Mouse (Mus musculus) lung, embryonic 14.5 days (tissue): ENCODE data around the gene Sel1l2. TPM values are rescaled to one million over a fixed set of nuclear protein-coding genes. Genes with fewer than 3 reads are reported as not detected.

ENCODE experiments used
- ATAC-seq: fragments of 200-750 bp; cut with Nextera tagmentation; 2 replicates; pipeline ENCODE4 v1.8.0; 2017; ENCODE audit warnings: mild to moderate bottlenecking, moderate TSS enrichment, moderate library complexity; ENCODE audit not compliant: insufficient read depth
- DNase-seq: peaks from one replicate; pipeline ENCODE4 v3.0.0-alpha.2; 2015
- H3K27ac ChIP-seq: fragments of 300-500 bp; sonication (generic); 2 replicates; pipeline ENCODE4 v1.5.1; 2014; ENCODE audit warnings: low read depth, mild to moderate bottlenecking, moderate library complexity
- H3K27me3 ChIP-seq: fragments of 300-500 bp; sonication (generic); 2 replicates; pipeline ENCODE4 v1.6.1; 2014; ENCODE audit warnings: low read length, control low read depth; ENCODE audit not compliant: insufficient read depth
- H3K36me3 ChIP-seq: fragments of 300-500 bp; sonication (generic); 2 replicates; pipeline ENCODE4 v1.6.1; 2014; ENCODE audit warnings: control low read depth; ENCODE audit not compliant: insufficient read depth
- H3K4me1 ChIP-seq: fragments of 300-500 bp; sonication (generic); 2 replicates; pipeline ENCODE4 v1.6.1; 2014; ENCODE audit warnings: antibody characterized with exemption, control low read depth; ENCODE audit not compliant: insufficient read depth
- H3K4me2 ChIP-seq: fragments of 300-500 bp; sonication (generic); 2 replicates; pipeline ENCODE4 v1.6.1; 2014; ENCODE audit warnings: mild to moderate bottlenecking
- H3K4me3 ChIP-seq: fragments of 300-500 bp; sonication (generic); 2 replicates; pipeline ENCODE4 v1.5.1; 2014; ENCODE audit warnings: low read depth, low read length
- H3K9ac ChIP-seq: fragments of 300-500 bp; sonication (generic); 2 replicates; pipeline ENCODE4 v1.6.1; 2014
- H3K9me3 ChIP-seq: fragments of 300-500 bp; sonication (generic); 2 replicates; pipeline ENCODE4 v1.6.1; 2016; ENCODE audit warnings: low read depth, low read length, control low read depth
- CTCF ChIP-seq: IDR thresholded peaks from 2 replicates; pipeline ENCODE4 v1.5.1; 2016; ENCODE audit warnings: antibody characterized with exemption, low read depth
- whole genome bisulfite sequencing: fragments of 180-500 bp; shearing (Covaris S2); extraction: QIAGEN DNeasy Blood & Tissue Kit; methylation state at CpG from one replicate; pipeline ENCODE4 v1.1.7; 2014; 5-methylcytosine and 5-hydroxymethylcytosine counted together
- polyA plus RNA-seq: library from polyadenylated mRNA; unstranded; fragments of >200 nt; fragmentation: Nextera tagmentation; extraction: Ambion mirVana; gene quantifications from 2 replicates; pipeline ENCODE4 v1.2.1, GENCODE M21; 2014

Sel1l2 gene
- not detected in 2 replicates for polyA plus RNA-seq

- no peak within 1 kb of the TSS for H3K4me2 ChIP-seq
These were observed at the start of gene Sel1l2 for GRCm38 (mm10) chr2:140389525-140389924. Gene Sel1l2, minus strand, starts transcription at chr2:140389706.

GRCm38 (mm10) chr2:140439081-140439480, 49.6 kb upstream of the Sel1l2 start:
- no peaks in the 10 kb centered on the region for H3K27me3 ChIP-seq
- H3K9ac ChIP-seq: no peak overlapping the region
- H3K27ac ChIP-seq: no peak overlapping the region
- H3K4me3 ChIP-seq: no peak overlapping the region
- no peak for ATAC-seq
- WGBS: 79% methylated on average over 4 of the region's 4 CpGs
- no peak for TF ChIP-seq CTCF
- no peaks in the 10 kb centered on the region for H3K4me1 ChIP-seq
- no peak for DNase-seq
- H3K9me3 ChIP-seq: no peaks in the 10 kb centered on the region
- H3K4me2 ChIP-seq: no peak overlapping the region
- H3K36me3 ChIP-seq: no peaks in the 10 kb centered on the region

More at GRCm38 (mm10) chr2:140389525-140389924, at the start of gene Sel1l2:
- DNase-seq (peak; percentile 35), ATAC-seq (no peak)
- Histone ChIP-seq H3K27me3 (no peaks in the 10 kb centered on the region), H3K4me3 (no peak within 1 kb of the TSS), H3K27ac (no peak within 1 kb of the TSS), H3K4me1 (no peaks in the 10 kb centered on the region), H3K9me3 (no peaks in the 10 kb centered on the region), H3K9ac (no peak within 1 kb of the TSS), H3K36me3 (no peaks in the 10 kb centered on the region)
- WGBS: 33% methylated on average over 4 of the region's 4 CpGs
- TF ChIP-seq CTCF: no peak

- ATAC-seq (peak; percentile 44; the same call in 1 of the 2 replicates), DNase-seq (peak; percentile 89)
- no peak overlapping the region for H3K27ac ChIP-seq
- H3K4me1 ChIP-seq: no peaks in the 10 kb centered on the region
- WGBS: 11% methylated on average over 4 of the region's 4 CpGs
- no peak overlapping the region for H3K9ac ChIP-seq
- peak; percentile 64 for TF ChIP-seq CTCF
- no peak overlapping the region for H3K4me2 ChIP-seq
- H3K36me3 ChIP-seq: no peaks in the 10 kb centered on the region
- H3K4me3 ChIP-seq: no peak overlapping the region
- no peaks in the 10 kb centered on the region for H3K9me3 ChIP-seq
- no peaks in the 10 kb centered on the region for H3K27me3 ChIP-seq
These were observed 37.8 kb upstream of the Sel1l2 start for GRCm38 (mm10) chr2:140427283-140427682.

GRCm38 (mm10) chr2:140425844-140426243, 36.3 kb upstream of the Sel1l2 start:
- H3K9ac ChIP-seq: no peak overlapping the region
- no peak overlapping the region for H3K4me3 ChIP-seq
- no peaks in the 10 kb centered on the region for H3K4me1 ChIP-seq
- H3K9me3 ChIP-seq: no peaks in the 10 kb centered on the region
- H3K36me3 ChIP-seq: no peaks in the 10 kb centered on the region
- ATAC-seq (no peak), DNase-seq (no peak)
- no peaks in the 10 kb centered on the region for H3K27me3 ChIP-seq
- no peak overlapping the region for H3K27ac ChIP-seq
- no peak overlapping the region for H3K4me2 ChIP-seq
- no peak for TF ChIP-seq CTCF

- TF ChIP-seq CTCF: no peak
- DNase-seq (peak; percentile 51), ATAC-seq (peak; percentile 66)
- peak overlapping the region; percentile 95 for H3K4me2 ChIP-seq
- H3K27ac ChIP-seq: no peak overlapping the region
- H3K27me3 ChIP-seq: 0 out of 2 replicates have a peak, but pooled peaks cover 4% of the 10 kb centered on the region
- peak overlapping the region; percentile 67 for H3K9ac ChIP-seq
- H3K4me1 ChIP-seq: no peaks in the 10 kb centered on the region
- no peaks in the 10 kb centered on the region for H3K36me3 ChIP-seq
- no peaks in the 10 kb centered on the region for H3K9me3 ChIP-seq
- WGBS: under 1% methylated on average over 36 of the region's 58 CpGs
- H3K4me3 ChIP-seq: peak overlapping the region; percentile 71
These were observed 6.3 kb upstream of the Sel1l2 start for GRCm38 (mm10) chr2:140395744-140396231.

- Histone ChIP-seq H3K27me3 (0 out of 2 replicates have a peak, but pooled peaks cover 4% of the 10 kb centered on the region), H3K4me1 (no peaks in the 10 kb centered on the region), H3K27ac (0 out of 2 replicates have a peak within 1 kb of the TSS, but pooled peaks have one; percentile 24), H3K4me2 (peak within 1 kb of the TSS; percentile 95), H3K9me3 (no peaks in the 10 kb centered on the region), H3K36me3 (no peaks in the 10 kb centered on the region), H3K9ac (peak within 1 kb of the TSS; percentile 67), H3K4me3 (peak within 1 kb of the TSS; percentile 71)
- no peak for TF ChIP-seq CTCF
- peak; percentile 99 for DNase-seq
- under 1% methylated on average over 46 of the region's 47 CpGs for WGBS
- peak; percentile 99 for ATAC-seq
These were observed 5.7 kb upstream of the Sel1l2 start, which contains the start of gene Macrod2 for GRCm38 (mm10) chr2:140395179-140395578. Gene Macrod2, plus strand, starts transcription at chr2:140395309.

- H3K4me2 ChIP-seq: no peak overlapping the region
These were observed 24.7 kb downstream of the Sel1l2 start for GRCm38 (mm10) chr2:140364804-140365203.

More at GRCm38 (mm10) chr2:140364804-140365203, 24.7 kb downstream of the Sel1l2 start:
- TF ChIP-seq CTCF: no peak
- no peaks in the 10 kb centered on the region for H3K36me3 ChIP-seq
- WGBS: 46% methylated on average over 1 of the region's 1 CpGs
- H3K4me3 ChIP-seq: no peak overlapping the region
- no peak overlapping the region for H3K27ac ChIP-seq
- no peak for ATAC-seq
- no peaks in the 10 kb centered on the region for H3K4me1 ChIP-seq
- no peak for DNase-seq
- no peak overlapping the region for H3K9ac ChIP-seq
- no peaks in the 10 kb centered on the region for H3K9me3 ChIP-seq
- no peaks in the 10 kb centered on the region for H3K27me3 ChIP-seq
